Mouse (Mus musculus): ENCODE data around the gene Tmem51. TPM values are rescaled to one million over a fixed set of nuclear protein-coding genes. Genes with fewer than 3 reads are reported as not detected.
A peak's percentile ranks its signal among the peaks of the same experiment; 100 is the strongest.

The Tmem51 gene
- total and polyA plus RNA-seq, 2 experiments from 2014 or later, result 34.4 to 46.8 TPM

- Histone ChIP-seq H3K27me3 (ENCODE audit: control insufficient read depth, insufficient read depth, low read length) (no peaks in the 10 kb centered on the region), H3K27ac (ENCODE audit: low read depth) (no peak overlapping the region), H3K9ac (replicated peaks; ENCODE audit: low read depth, low read length) (no peak overlapping the region), H3K4me2 (ENCODE audit: low read depth, low read length) (no peak overlapping the region), H3K4me3 (ENCODE audit: low read depth, low read length) (no peak overlapping the region), H3K36me3 (replicated peaks; ENCODE audit: control insufficient read depth, insufficient read depth, low read length) (no peaks in the 10 kb centered on the region; the same call in 1 of the 2 replicates), H3K4me1 (ENCODE audit: control insufficient read depth, insufficient read depth) (peaks cover 13% of the 10 kb centered on the region; the same call in 1 of the 2 replicates), H3K9me3 (replicated peaks; ENCODE audit: control insufficient read depth, low read length) (no peaks in the 10 kb centered on the region)
- ATAC-seq (ENCODE audit: insufficient read depth, low read depth) (no peak), DNase-seq (ENCODE audit: low spot score) (no peak)
- 61% methylated on average over 18 of the region's 18 CpGs for WGBS
- no peak for TF ChIP-seq CTCF (IDR thresholded peaks at IDR 0.05; ENCODE audit: low read depth)
- TF ChIP-seq EP300 (IDR thresholded peaks at IDR 0.05; ENCODE audit: low read depth), result no peak
Measured at GRCm38 (mm10) chr4:142068899-142069812, 14.9 kb downstream of the Tmem51 start.

DNA sequence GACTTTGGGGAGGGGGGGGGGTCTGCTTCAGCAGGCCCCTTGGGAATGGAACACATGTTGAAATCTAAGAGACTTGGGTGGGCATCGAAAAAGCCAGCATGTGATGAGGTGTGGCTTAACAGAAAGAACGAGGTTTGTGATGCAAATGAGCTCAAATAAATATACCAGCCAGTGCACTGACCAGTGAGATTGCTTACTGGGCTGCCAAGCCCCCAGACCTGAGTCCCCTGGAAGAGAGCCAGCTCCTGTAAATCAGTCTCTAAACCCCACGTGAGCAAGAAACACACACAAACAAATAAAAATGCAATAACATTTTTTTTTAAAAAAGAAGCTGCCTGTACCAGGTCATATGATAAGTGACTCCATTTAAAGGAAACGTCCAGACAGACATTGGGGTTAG lies 17.5 kb downstream of the Tmem51 start:
- peak overlapping the region; percentile 56; the same call in 1 of the 2 replicates for H3K27ac ChIP-seq (ENCODE audit: low read depth)

GRCm38 (mm10) chr4:142065835-142066234 lies 18.3 kb downstream of the Tmem51 start:
- Histone ChIP-seq H3K9ac (replicated peaks; ENCODE audit: low read depth, low read length) (no peak overlapping the region), H3K27me3 (ENCODE audit: control insufficient read depth, insufficient read depth, low read length) (no peaks in the 10 kb centered on the region), H3K4me2 (ENCODE audit: low read depth, low read length) (0 out of 2 replicates have a peak overlapping the region, but pooled peaks have one; percentile 7), H3K27ac (ENCODE audit: low read depth) (peak overlapping the region; percentile 56), H3K4me3 (ENCODE audit: low read depth, low read length) (no peak overlapping the region), H3K36me3 (replicated peaks; ENCODE audit: control insufficient read depth, insufficient read depth, low read length) (no peaks in the 10 kb centered on the region; the same call in 1 of the 2 replicates), H3K9me3 (replicated peaks; ENCODE audit: control insufficient read depth, low read length) (no peaks in the 10 kb centered on the region), H3K4me1 (ENCODE audit: control insufficient read depth, insufficient read depth) (peaks cover 21% of the 10 kb centered on the region; the same call in 1 of the 2 replicates)
- WGBS, result 29% methylated on average over 6 of the region's 6 CpGs
- ATAC-seq (ENCODE audit: insufficient read depth, low read depth) (peak; percentile 34), DNase-seq (ENCODE audit: low spot score) (no peak)
- TF ChIP-seq CTCF (IDR thresholded peaks at IDR 0.05; ENCODE audit: low read depth), result no peak
- no peak for TF ChIP-seq EP300 (IDR thresholded peaks at IDR 0.05; ENCODE audit: low read depth)

More for the DNA sequence above, 17.5 kb downstream of the Tmem51 start:
- TF ChIP-seq CTCF (IDR thresholded peaks at IDR 0.05; ENCODE audit: low read depth), result no peak
- ATAC-seq (ENCODE audit: insufficient read depth, low read depth) (no peak), DNase-seq (ENCODE audit: low spot score) (no peak)
- 62% methylated on average over 4 of the region's 4 CpGs for WGBS
- Histone ChIP-seq H3K36me3 (replicated peaks; ENCODE audit: control insufficient read depth, insufficient read depth, low read length) (no peaks in the 10 kb centered on the region; the same call in 1 of the 2 replicates), H3K4me1 (ENCODE audit: control insufficient read depth, insufficient read depth) (peaks cover 18% of the 10 kb centered on the region; the same call in 1 of the 2 replicates), H3K27me3 (ENCODE audit: control insufficient read depth, insufficient read depth, low read length) (no peaks in the 10 kb centered on the region), H3K4me3 (ENCODE audit: low read depth, low read length) (no peak overlapping the region), H3K9me3 (replicated peaks; ENCODE audit: control insufficient read depth, low read length) (no peaks in the 10 kb centered on the region), H3K9ac (replicated peaks; ENCODE audit: low read depth, low read length) (no peak overlapping the region), H3K4me2 (ENCODE audit: low read depth, low read length) (no peak overlapping the region)

- Histone ChIP-seq H3K4me2 (ENCODE audit: low read depth, low read length) (no peak overlapping the region), H3K27ac (ENCODE audit: low read depth) (no peak overlapping the region; the same call in 1 of the 2 replicates), H3K4me1 (ENCODE audit: control insufficient read depth, insufficient read depth) (peaks cover 24% of the 10 kb centered on the region; the same call in 1 of the 2 replicates), H3K9ac (replicated peaks; ENCODE audit: low read depth, low read length) (no peak overlapping the region), H3K27me3 (ENCODE audit: control insufficient read depth, insufficient read depth, low read length) (no peaks in the 10 kb centered on the region), H3K9me3 (replicated peaks; ENCODE audit: control insufficient read depth, low read length) (no peaks in the 10 kb centered on the region), H3K4me3 (ENCODE audit: low read depth, low read length) (no peak overlapping the region), H3K36me3 (replicated peaks; ENCODE audit: control insufficient read depth, insufficient read depth, low read length) (no peaks in the 10 kb centered on the region; the same call in 1 of the 2 replicates)
- DNase-seq (ENCODE audit: low spot score) (no peak), ATAC-seq (ENCODE audit: insufficient read depth, low read depth) (peak; percentile 43)
- TF ChIP-seq CTCF (IDR thresholded peaks at IDR 0.05; ENCODE audit: low read depth), result no peak
- TF ChIP-seq EP300 (IDR thresholded peaks at IDR 0.05; ENCODE audit: low read depth), result no peak
- 49% methylated on average over 8 of the region's 8 CpGs for WGBS
Measured at GRCm38 (mm10) chr4:142065270-142065669, 18.8 kb downstream of the Tmem51 start.

DNA sequence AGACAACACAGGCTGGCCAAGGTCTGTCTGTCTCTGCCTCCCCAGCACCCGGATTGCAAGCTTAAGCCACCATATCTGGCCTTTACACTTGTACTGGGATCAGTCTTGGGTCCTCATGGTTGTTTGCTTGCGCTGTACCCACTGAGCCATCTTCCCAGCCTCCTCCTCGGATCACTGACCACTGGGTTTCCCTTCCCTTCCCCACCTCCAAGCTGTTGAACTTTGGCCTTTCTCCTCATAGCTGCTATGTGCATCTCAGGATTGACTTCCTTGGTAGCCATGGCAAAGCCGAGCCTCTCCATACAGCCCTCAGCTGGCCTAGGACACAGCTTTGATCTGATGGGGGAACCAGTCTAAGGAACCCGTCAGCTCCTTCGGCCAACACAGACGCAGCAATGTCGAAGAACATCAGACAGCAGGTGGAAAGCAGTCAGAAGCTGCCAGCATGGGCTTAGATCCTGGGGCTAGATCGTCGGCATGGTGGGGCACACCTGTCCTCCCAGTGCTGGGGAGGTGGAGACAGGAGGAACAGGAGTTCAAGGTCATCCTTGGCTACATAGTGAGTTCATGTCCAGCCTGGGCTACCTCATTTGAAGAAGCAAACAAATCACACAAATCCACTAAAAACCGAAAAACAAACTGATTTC lies 19.4 kb downstream of the Tmem51 start:
- no peak overlapping the region for H3K27ac ChIP-seq (ENCODE audit: low read depth)
- H3K27me3 ChIP-seq (ENCODE audit: control insufficient read depth, insufficient read depth, low read length), result no peaks in the 10 kb centered on the region
- DNase-seq (ENCODE audit: low spot score) (no peak), ATAC-seq (ENCODE audit: insufficient read depth, low read depth) (no peak)
- peaks cover 27% of the 10 kb centered on the region for H3K4me1 ChIP-seq (ENCODE audit: control insufficient read depth, insufficient read depth)
- H3K9ac ChIP-seq (replicated peaks; ENCODE audit: low read depth, low read length), result no peak overlapping the region
- TF ChIP-seq EP300 (IDR thresholded peaks at IDR 0.05; ENCODE audit: low read depth), result no peak
- no peak for TF ChIP-seq CTCF (IDR thresholded peaks at IDR 0.05; ENCODE audit: low read depth)
- no peaks in the 10 kb centered on the region; the same call in 1 of the 2 replicates for H3K36me3 ChIP-seq (replicated peaks; ENCODE audit: control insufficient read depth, insufficient read depth, low read length)
- no peak overlapping the region for H3K4me2 ChIP-seq (ENCODE audit: low read depth, low read length)
- WGBS, result 89% methylated on average over 11 of the region's 11 CpGs
- H3K9me3 ChIP-seq (replicated peaks; ENCODE audit: control insufficient read depth, low read length), result no peaks in the 10 kb centered on the region
- no peak overlapping the region for H3K4me3 ChIP-seq (ENCODE audit: low read depth, low read length)

Measured in heart, postnatal 0 days (tissue).